Mouse (Mus musculus): ENCODE results near the gene Gm20388.
A peak's percentile ranks its signal among the peaks of the same experiment; 100 is the strongest.

The Gm20388 gene

GRCm38 (mm10) chr8:121551065-121551985 lies 1640.7 kb downstream of the Gm20388 start:
- DNase-seq (ENCODE audit: low spot score in 2 of 2) = no peak

GRCm38 (mm10) chr8:121552506-121552905 lies 1641.9 kb downstream of the Gm20388 start:
- DNase-seq (ENCODE audit: low spot score in 2 of 2) = no peak

- DNase-seq (ENCODE audit: low spot score in 2 of 2) = no peak
Observed at GRCm38 (mm10) chr8:121553831-121554475, 1643.3 kb downstream of the Gm20388 start.

GRCm38 (mm10) chr8:121557746-121558145 lies 1647.1 kb downstream of the Gm20388 start:
- DNase-seq (ENCODE audit: low spot score in 2 of 2) = no peak

GRCm38 (mm10) chr8:121558538-121558937 lies 1647.9 kb downstream of the Gm20388 start:
- DNase-seq (ENCODE audit: low spot score in 2 of 2) = no peak

- DNase-seq (ENCODE audit: low spot score in 2 of 2) = no peak
Observed at GRCm38 (mm10) chr8:121559801-121560200, 1649.2 kb downstream of the Gm20388 start.

GRCm38 (mm10) chr8:121560432-121561100 lies 1649.9 kb downstream of the Gm20388 start:
- DNase-seq (ENCODE audit: low spot score in 2 of 2) = no peak

- DNase-seq (ENCODE audit: low spot score in 2 of 2) = peak; percentile 54 to 77
Observed at GRCm38 (mm10) chr8:121561636-121562345, 1651.2 kb downstream of the Gm20388 start.

GRCm38 (mm10) chr8:121562941-121563351 lies 1652.3 kb downstream of the Gm20388 start:
- peak; percentile 89 to 91 for DNase-seq (ENCODE audit: low spot score in 2 of 2)

- no peak for DNase-seq (ENCODE audit: low spot score in 2 of 2)
Observed at GRCm38 (mm10) chr8:121563701-121564100, 1653.1 kb downstream of the Gm20388 start.

- no peak for DNase-seq (ENCODE audit: low spot score in 2 of 2)
Observed at GRCm38 (mm10) chr8:121568321-121568720, 1657.7 kb downstream of the Gm20388 start.

GRCm38 (mm10) chr8:121570335-121570734 lies 1659.7 kb downstream of the Gm20388 start:
- no peak for DNase-seq (ENCODE audit: low spot score in 2 of 2)

GRCm38 (mm10) chr8:121570801-121571200 lies 1660.2 kb downstream of the Gm20388 start:
- DNase-seq (ENCODE audit: low spot score in 2 of 2) = no peak

GRCm38 (mm10) chr8:121572121-121572520 lies 1661.5 kb downstream of the Gm20388 start:
- no peak for DNase-seq (ENCODE audit: low spot score in 2 of 2)

GRCm38 (mm10) chr8:121573275-121573674 lies 1662.6 kb downstream of the Gm20388 start:
- DNase-seq (ENCODE audit: low spot score in 2 of 2) = peak; percentile 61 to 74

GRCm38 (mm10) chr8:121575661-121576060 lies 1665.0 kb downstream of the Gm20388 start:
- DNase-seq (ENCODE audit: low spot score in 2 of 2) = no peak

- DNase-seq (ENCODE audit: low spot score in 2 of 2) = no peak
Observed at GRCm38 (mm10) chr8:121577751-121578675, 1667.4 kb downstream of the Gm20388 start.

- peak; percentile 89 to 94 for DNase-seq (ENCODE audit: low spot score in 2 of 2)
Observed at GRCm38 (mm10) chr8:121578676-121579451, 1668.2 kb downstream of the Gm20388 start, which contains the start of gene Fbxo31. Fbxo31 (minus strand) TSS chr8:121578806.

- DNase-seq (ENCODE audit: low spot score in 2 of 2) = no peak
Observed at GRCm38 (mm10) chr8:121580465-121580864, 1669.8 kb downstream of the Gm20388 start.

GRCm38 (mm10) chr8:121583653-121584052 lies 1673.0 kb downstream of the Gm20388 start:
- DNase-seq (ENCODE audit: low spot score in 2 of 2) = no peak

Data from heart, adult 9 months (tissue).